Mouse (Mus musculus) brain, embryonic 14.5 days (tissue): ENCODE data around the gene Ighmbp2.

Experiments used
- CTCF ChIP-seq: fragments of 200-500 bp; IDR thresholded peaks from 2 replicates; pipeline ENCODE4 v1.5.1; 2012; ENCODE audit warnings: inconsistent platforms, mild to moderate bottlenecking, moderate library complexity, borderline replicate concordance; ENCODE audit not compliant: insufficient read depth, insufficient read length; ENCODE audit errors: extremely low read depth
- POLR2A ChIP-seq: fragments of 200-500 bp; IDR thresholded peaks from 2 replicates; pipeline ENCODE4 v1.6.1; 2012; ENCODE audit warnings: mild to moderate bottlenecking, inconsistent platforms, borderline replicate concordance; ENCODE audit not compliant: poor library complexity, insufficient read depth, insufficient read length, severe bottlenecking; ENCODE audit errors: extremely low read depth

DNA sequence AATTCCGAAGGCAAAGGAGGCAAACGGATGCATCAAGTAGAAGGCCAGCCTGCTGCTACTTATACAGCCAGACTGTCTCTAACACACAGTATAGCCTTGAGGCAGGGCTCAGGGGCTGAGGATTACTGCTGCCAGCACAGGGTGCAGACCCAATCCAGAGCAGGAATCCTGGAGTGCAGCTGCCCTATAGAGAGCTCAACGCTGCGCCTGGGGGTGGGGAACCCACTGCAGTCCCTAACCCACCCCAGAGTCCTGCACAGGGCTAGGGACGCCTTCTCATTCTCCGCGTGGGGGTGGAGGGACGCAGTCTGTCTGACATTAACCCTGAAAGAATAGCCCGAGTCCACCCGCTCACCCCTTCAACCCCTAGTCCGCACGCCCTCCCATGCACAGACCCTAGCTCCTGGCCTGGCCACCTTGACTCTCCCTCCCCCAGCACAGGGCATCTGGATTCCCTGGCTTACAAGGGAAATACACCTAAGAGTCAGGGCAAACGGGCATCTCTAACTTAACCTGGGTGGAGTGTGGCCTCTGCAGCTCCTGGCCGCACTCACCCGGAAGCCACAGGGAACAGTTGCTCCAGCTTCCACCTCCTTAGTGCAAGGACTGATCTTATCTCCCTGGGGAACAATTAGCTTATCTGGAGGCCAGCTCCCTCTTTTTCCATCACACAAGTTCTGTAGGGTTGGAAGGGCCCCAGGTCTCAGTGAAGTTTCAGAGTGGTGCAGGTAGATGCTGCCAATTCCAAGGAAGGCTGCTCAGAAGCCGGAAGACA is 24.5 kb upstream of the Ighmbp2 start:
- TF ChIP-seq POLR2A (no peak), CTCF (no peak)
